Mouse (Mus musculus): ENCODE measurements around the gene Msh6.
"Not testable (repeated sequence)": the region's sequence is repeated elsewhere in the genome, so short reads cannot be mapped to it uniquely, and the experiment has no call there.

The Msh6 gene

GRCm38 (mm10) chr17:87979696-87980095 is 4.8 kb downstream of the Msh6 start:
- in situ Hi-C loops (cut with MboI, MseI), result not testable (repeated sequence)

- in situ Hi-C loops (cut with MboI, MseI), result no loop called here
Measured at GRCm38 (mm10) chr17:87982112-87982511, 7.2 kb downstream of the Msh6 start.

GRCm38 (mm10) chr17:87983313-87983712 is 8.5 kb downstream of the Msh6 start:
- in situ Hi-C loops (cut with MboI, MseI), result no loop called here

GRCm38 (mm10) chr17:87984440-87985214 is 9.8 kb downstream of the Msh6 start:
- in situ Hi-C loops (cut with MboI, MseI), result no loop called here

- in situ Hi-C loops (cut with MboI, MseI), result no loop called here
Measured at GRCm38 (mm10) chr17:87985916-87986315, 11.1 kb downstream of the Msh6 start.

- in situ Hi-C loops (cut with MboI, MseI), result no loop called here
Measured at GRCm38 (mm10) chr17:87987507-87987906, 12.6 kb downstream of the Msh6 start.

GRCm38 (mm10) chr17:87992154-87992553 is 17.3 kb downstream of the Msh6 start:
- in situ Hi-C loops (cut with MboI, MseI), result no loop called here

GRCm38 (mm10) chr17:87993338-87993737 is 18.5 kb downstream of the Msh6 start:
- in situ Hi-C loops (cut with MboI, MseI), result no loop called here

GRCm38 (mm10) chr17:87997808-87998207 is 22.9 kb downstream of the Msh6 start:
- in situ Hi-C loops (cut with MboI, MseI), result no loop called here

- in situ Hi-C loops (cut with MboI, MseI), result no loop called here
Measured at GRCm38 (mm10) chr17:88004892-88005291, 30.0 kb downstream of the Msh6 start.

- in situ Hi-C loops (cut with MboI, MseI), result no loop called here
Measured at GRCm38 (mm10) chr17:88006956-88007355, 32.1 kb downstream of the Msh6 start.

GRCm38 (mm10) chr17:88014456-88014855 is 39.6 kb downstream of the Msh6 start:
- in situ Hi-C loops (cut with MboI, MseI), result no loop called here

GRCm38 (mm10) chr17:88016027-88016426 is 41.2 kb downstream of the Msh6 start:
- in situ Hi-C loops (cut with MboI, MseI), result not testable (repeated sequence)

GRCm38 (mm10) chr17:88023924-88024323 is 49.1 kb downstream of the Msh6 start:
- in situ Hi-C loops (cut with MboI, MseI), result no loop called here

GRCm38 (mm10) chr17:88025227-88025626 is 50.4 kb downstream of the Msh6 start:
- in situ Hi-C loops (cut with MboI, MseI), result no loop called here

- in situ Hi-C loops (cut with MboI, MseI), result no loop called here
Measured at GRCm38 (mm10) chr17:88029194-88029970, 54.5 kb downstream of the Msh6 start.

GRCm38 (mm10) chr17:88031755-88032154 is 56.9 kb downstream of the Msh6 start:
- in situ Hi-C loops (cut with MboI, MseI), result loop anchor here (5.0 kb wide), 2 partner anchors 96 to 206 kb away; no protein-coding TSS in a partner anchor

GRCm38 (mm10) chr17:88034418-88034817 is 59.6 kb downstream of the Msh6 start:
- in situ Hi-C loops (cut with MboI, MseI), result loop anchor here (5.0 kb wide), 2 partner anchors 93 to 203 kb away; no protein-coding TSS in a partner anchor
